Comparison of ENCODE assay signal across 8 mouse cellular contexts in genomic region chr7:4500892-4501471, GRCm38 (mm10). TPM values are rescaled to one million over a fixed set of nuclear protein-coding genes. Genes with fewer than 3 reads are reported as not detected.
A peak's percentile ranks its signal among the peaks of the same experiment; 100 is the strongest.
DNase-seq lines count a peak whose midpoint lies in the region; ATAC-seq and TF ChIP-seq lines count a peak whose summit lies in the region.

No protein-coding gene starts in this region.

- H3K4me1 ChIP-seq in G1E (ENCODE audit: insufficient read depth, low read depth, low read length) = peaks cover 76% of the 10 kb centered on the region
- H3K4me1 ChIP-seq in forebrain, embryonic 12.5 days = peaks cover 42% of the 10 kb centered on the region
- peaks cover 31% of the 10 kb centered on the region for H3K4me1 ChIP-seq in hindbrain, embryonic 16.5 days (ENCODE audit: control insufficient read depth, insufficient read depth, low read depth, low read length)
- H3K4me1 ChIP-seq in megakaryocyte, embryonic 14.5 days = peaks cover 84% of the 10 kb centered on the region

- H3K9me3 ChIP-seq in G1E (replicated peaks) = no peaks in the 10 kb centered on the region
- no peaks in the 10 kb centered on the region for H3K9me3 ChIP-seq in forebrain, embryonic 12.5 days
- H3K9me3 ChIP-seq in hindbrain, embryonic 16.5 days (ENCODE audit: control insufficient read depth, low read length) = no peaks in the 10 kb centered on the region
- H3K9me3 ChIP-seq in megakaryocyte, embryonic 14.5 days = no peaks in the 10 kb centered on the region

- H3K4me2 ChIP-seq in forebrain, embryonic 12.5 days = peak overlapping the region; percentile 87
- H3K4me2 ChIP-seq in hindbrain, embryonic 16.5 days (ENCODE audit: low read length) = peak overlapping the region; percentile 87

- no peak for TF ChIP-seq CTCF in G1E (IDR thresholded peaks at IDR 0.05; ENCODE audit: low read depth, low read length)

- under 1% methylated on average over 44 of the region's 52 CpGs for WGBS in forebrain, embryonic 12.5 days
- WGBS in hindbrain, embryonic 16.5 days = under 1% methylated on average over 51 of the region's 52 CpGs

- intact Hi-C loops in left cerebral cortex, postnatal 25 days (cut with DNase I) = loop anchor here (2.0 to 10.0 kb wide), 2 partner anchors 22 to 806 kb away; partner anchors contain the start of genes Mboat7 and Tsen34

- H3K27me3 ChIP-seq in G1E (ENCODE audit: insufficient read depth, low read length) = no peaks in the 10 kb centered on the region
- H3K27me3 ChIP-seq in forebrain, embryonic 12.5 days = no peaks in the 10 kb centered on the region
- H3K27me3 ChIP-seq in hindbrain, embryonic 16.5 days (replicated peaks; ENCODE audit: control insufficient read depth, insufficient read depth, low read length) = no peaks in the 10 kb centered on the region
- no peaks in the 10 kb centered on the region for H3K27me3 ChIP-seq in megakaryocyte, embryonic 14.5 days (replicated peaks)

- peaks cover 42% of the 10 kb centered on the region for H3K36me3 ChIP-seq in G1E (replicated peaks)
- H3K36me3 ChIP-seq in forebrain, embryonic 12.5 days (replicated peaks) = peaks cover 13% of the 10 kb centered on the region
- 0 out of 2 replicates have a peak, but pooled peaks cover 3% of the 10 kb centered on the region for H3K36me3 ChIP-seq in hindbrain, embryonic 16.5 days (ENCODE audit: control insufficient read depth, insufficient read depth, low read length)
- H3K36me3 ChIP-seq in megakaryocyte, embryonic 14.5 days (replicated peaks; ENCODE audit: low read length) = peaks cover 42% of the 10 kb centered on the region

- H3K9ac ChIP-seq in forebrain, embryonic 12.5 days = peak overlapping the region; percentile 97
- H3K9ac ChIP-seq in hindbrain, embryonic 16.5 days (ENCODE audit: low read depth, low read length) = peak overlapping the region; percentile 98

- no peak for ATAC-seq in G1E (ENCODE audit: extremely low read depth, insufficient number of reproducible peaks, low FRiP score, poor library complexity, severe bottlenecking)
- peak; percentile 57 for ATAC-seq in forebrain, embryonic 12.5 days (ENCODE audit: low FRiP score)
- ATAC-seq in hindbrain, embryonic 16.5 days = peak; percentile 53

- peak overlapping the region; percentile 100 for H3K4me3 ChIP-seq in G1E (ENCODE audit: low read depth, low read length)
- H3K4me3 ChIP-seq in forebrain, embryonic 12.5 days (replicated peaks) = peak overlapping the region; percentile 95
- H3K4me3 ChIP-seq in hindbrain, embryonic 16.5 days (ENCODE audit: low read length) = peak overlapping the region; percentile 82
- peak overlapping the region; percentile 100 for H3K4me3 ChIP-seq in megakaryocyte, embryonic 14.5 days (replicated peaks)

- peak overlapping the region; percentile 81 for H3K27ac ChIP-seq in forebrain, embryonic 12.5 days
- peak overlapping the region; percentile 91 for H3K27ac ChIP-seq in hindbrain, embryonic 16.5 days (ENCODE audit: low read depth, low read length)

- no peak for DNase-seq in G1E (ENCODE audit: low spot score)
- DNase-seq in brain, adult 2 months (ENCODE audit: low read depth, low spot score) = peak; percentile 56
- DNase-seq in left cerebral cortex, postnatal 25 days (ENCODE audit: low spot score in 2 of 2) = peak; percentile 45 to 63
- DNase-seq in right cerebral cortex, postnatal 4 days = peak; percentile 61
- DNase-seq in ovary, adult 18-20 months (ENCODE audit: low spot score) = no peak

RNA-seq across cellular contexts. Expression of gene Ppp1r12c, which starts 0.5 kb away (rescaled TPM):
- total RNA-seq in G1E (2014; fragmentation: Nextera tagmentation) (91.9 and 100 TPM in 2 replicates), G1E (2017) (91.1 and 99.8 TPM in 2 replicates)
- polyA plus RNA-seq in G1E (2012) = 135 and 173 TPM in 2 replicates
- 54.6 and 59.7 TPM in 2 replicates for polyA plus RNA-seq in forebrain, embryonic 12.5 days (2016; fragmentation: Nextera tagmentation; extraction: Ambion mirVana)
- 18.3 and 38.5 TPM in 2 replicates for polyA plus RNA-seq in hindbrain, embryonic 16.5 days (2015; fragmentation: Nextera tagmentation; extraction: Ambion mirVana)
- total RNA-seq in left cerebral cortex, postnatal 25 days (2021) = 100 to 1,000 TPM; 131 to 156 TPM
- 267 and 1,249 TPM in 2 replicates for polyA plus RNA-seq in megakaryocyte, embryonic 14.5 days (2012; ENCODE audit: insufficient read depth, low replicate concordance)

RNA-seq across cellular contexts. Expression of gene Tnnt1, which starts 15.2 kb away (rescaled TPM):
- not detected in 2 replicates for total RNA-seq in G1E (2014; fragmentation: Nextera tagmentation)
- 0.17 TPM in 1 of 2 replicates, not detected in the other for total RNA-seq in G1E (2017)
- 0.22 and 0.35 TPM in 2 replicates for polyA plus RNA-seq in G1E (2012)
- polyA plus RNA-seq in forebrain, embryonic 12.5 days (2016; fragmentation: Nextera tagmentation; extraction: Ambion mirVana) = 5.6 and 8.3 TPM in 2 replicates
- polyA plus RNA-seq in hindbrain, embryonic 16.5 days (2015; fragmentation: Nextera tagmentation; extraction: Ambion mirVana) = 3.7 and 15.9 TPM in 2 replicates
- 10 to 100 TPM in 1 of 2 experiments, 1 to 10 TPM in 1; 4.6 to 10.2 TPM for total RNA-seq in left cerebral cortex, postnatal 25 days (2021)
- polyA plus RNA-seq in megakaryocyte, embryonic 14.5 days (2012; ENCODE audit: insufficient read depth, low replicate concordance) = 38.2 TPM in 1 of 2 replicates, not detected in the other

RNA-seq across cellular contexts. Expression of gene Tnni3, which starts 23.0 kb away (rescaled TPM):
- total RNA-seq in G1E (2014; fragmentation: Nextera tagmentation) (not detected in 2 replicates), G1E (2017) (0.41 TPM in 1 of 2 replicates, not detected in the other)
- polyA plus RNA-seq in G1E (2012) = 0.15 TPM in 1 of 2 replicates, not detected in the other
- polyA plus RNA-seq in forebrain, embryonic 12.5 days (2016; fragmentation: Nextera tagmentation; extraction: Ambion mirVana) = 2.2 and 2.4 TPM in 2 replicates
- 1.7 and 2.0 TPM in 2 replicates for polyA plus RNA-seq in hindbrain, embryonic 16.5 days (2015; fragmentation: Nextera tagmentation; extraction: Ambion mirVana)
- total RNA-seq in left cerebral cortex, postnatal 25 days (2021) = 1 to 10 TPM; 1.0 to 1.2 TPM
- polyA plus RNA-seq in megakaryocyte, embryonic 14.5 days (2012; ENCODE audit: insufficient read depth, low replicate concordance) = 3.9 TPM in 1 of 2 replicates, not detected in the other

RNA-seq across cellular contexts. Expression of gene Dnaaf3, which starts 31.3 kb away (rescaled TPM):
- total RNA-seq in G1E (2014; fragmentation: Nextera tagmentation) (not detected in 2 replicates), G1E (2017) (not detected in 2 replicates)
- polyA plus RNA-seq in G1E (2012) = not detected in 2 replicates
- 1.7 and 2.9 TPM in 2 replicates for polyA plus RNA-seq in forebrain, embryonic 12.5 days (2016; fragmentation: Nextera tagmentation; extraction: Ambion mirVana)
- polyA plus RNA-seq in hindbrain, embryonic 16.5 days (2015; fragmentation: Nextera tagmentation; extraction: Ambion mirVana) = 2.8 TPM in 2 replicates
- total RNA-seq in left cerebral cortex, postnatal 25 days (2021) = under 1 TPM; 0.23 to 0.46 TPM
- 1.3 and 5.0 TPM in 2 replicates for polyA plus RNA-seq in megakaryocyte, embryonic 14.5 days (2012; ENCODE audit: insufficient read depth, low replicate concordance)

RNA-seq across cellular contexts. Expression of gene Eps8l1, which starts 40.5 kb away (rescaled TPM):
- not detected in 2 replicates for total RNA-seq in G1E (2014; fragmentation: Nextera tagmentation)
- total RNA-seq in G1E (2017) = 0.11 TPM in 1 of 2 replicates, not detected in the other
- not detected in 2 replicates for polyA plus RNA-seq in G1E (2012)
- polyA plus RNA-seq in forebrain, embryonic 12.5 days (2016; fragmentation: Nextera tagmentation; extraction: Ambion mirVana) = 3.6 and 4.1 TPM in 2 replicates
- 16.3 and 16.5 TPM in 2 replicates for polyA plus RNA-seq in hindbrain, embryonic 16.5 days (2015; fragmentation: Nextera tagmentation; extraction: Ambion mirVana)
- total RNA-seq in left cerebral cortex, postnatal 25 days (2021) = 1 to 10 TPM; 2.8 to 5.3 TPM
- not detected in 2 replicates for polyA plus RNA-seq in megakaryocyte, embryonic 14.5 days (2012; ENCODE audit: insufficient read depth, low replicate concordance)

Comparison
In these comparisons a context has a peak if more than half of its experiments do, and no peak if none do; other contexts are left out.
1. DNase-seq: peak in brain, adult 2 months (single experiment), left cerebral cortex, postnatal 25 days (2 of 2) and right cerebral cortex, postnatal 4 days (single experiment); none in G1E (single experiment) and ovary, adult 18-20 months (single experiment).
2. Peak in every context shown above with its lines, with median percentiles within 50 percentile points of each other: H3K4me3 ChIP-seq.